Mouse (Mus musculus): ENCODE results near the gene Taok1.
"Not testable (repeated sequence)": the region's sequence is repeated elsewhere in the genome, so short reads cannot be mapped to it uniquely, and the experiment has no call there.

GRCm38 (mm10) chr11:77528420-77528819 lies 79.2 kb downstream of the Taok1 start:
- TF ChIP-seq CTCF, EP300 (IDR thresholded peaks at IDR 0.05; ENCODE audit: low read depth): not testable (repeated sequence)

All from heart, postnatal 0 days (tissue).